Comparison of ENCODE assay signal across 9 mouse cellular contexts in genomic region chr9:43253271-43253681, GRCm38 (mm10). TPM values are rescaled to one million over a fixed set of nuclear protein-coding genes. Genes with fewer than 3 reads are reported as not detected.
DNase-seq lines count a peak whose midpoint lies in the region; ATAC-seq and TF ChIP-seq lines count a peak whose summit lies in the region.
"Had no signal": no experiment of that assay in that cellular context is flagged by ENCODE, and none has a peak within 500 bp of the region (broad histone marks: within the 10 kb centered on the region; RNA-seq: fewer than 3 reads in every experiment).

No protein-coding gene starts in this region.

- no peak overlapping the region for H3K4me3 ChIP-seq in lung, embryonic 15.5 days
- H3K4me3 ChIP-seq in lung, adult 2 months (replicated peaks; ENCODE audit: extremely low read depth, low read depth, low read length), result no peak overlapping the region
- no peak overlapping the region for H3K4me3 ChIP-seq in forebrain, embryonic 15.5 days

- peaks cover 12% of the 10 kb centered on the region for H3K4me1 ChIP-seq in lung, embryonic 15.5 days
- no peaks in the 10 kb centered on the region for H3K4me1 ChIP-seq in lung, adult 2 months (ENCODE audit: control insufficient read depth, insufficient read depth, low read length)
- H3K4me1 ChIP-seq in forebrain, embryonic 15.5 days, result no peaks in the 10 kb centered on the region

- peak overlapping the region; percentile 73 for H3K27ac ChIP-seq in lung, embryonic 15.5 days
- H3K27ac ChIP-seq in forebrain, embryonic 15.5 days (replicated peaks), result no peak overlapping the region

- no peak for DNase-seq in lung, adult 2 months
- DNase-seq in heart, adult 9 months (ENCODE audit: low spot score in 2 of 2), result peak; percentile 77 to 81
- peak; percentile 64 to 80 for DNase-seq in kidney, postnatal 25 days
- peak; percentile 39 for DNase-seq in retina, postnatal 1 day
- no peak for DNase-seq in right cerebral cortex, adult 18-20 months
- DNase-seq in right cerebral cortex, postnatal 4 days, result no peak

- no peak overlapping the region for H3K9ac ChIP-seq in lung, embryonic 15.5 days
- no peak overlapping the region for H3K9ac ChIP-seq in forebrain, embryonic 15.5 days (replicated peaks)

- no peak for TF ChIP-seq CTCF in lung, adult 2 months (IDR thresholded peaks at IDR 0.05; ENCODE audit: insufficient read depth, low read length)

- H3K9me3 ChIP-seq in lung, embryonic 15.5 days, result no peaks in the 10 kb centered on the region
- no peaks in the 10 kb centered on the region for H3K9me3 ChIP-seq in forebrain, embryonic 15.5 days

- TF ChIP-seq POLR2A in lung, adult 2 months (IDR thresholded peaks at IDR 0.05; ENCODE audit: borderline replicate concordance, extremely low read depth, low read depth, low read length), result no peak

- peak; percentile 84; the same call in 1 of the 2 replicates for ATAC-seq in lung, embryonic 15.5 days (ENCODE audit: borderline replicate concordance, extremely low read depth, low FRiP score, low TSS enrichment)
- ATAC-seq in forebrain, embryonic 15.5 days (replicated peaks), result no peak

- H3K4me2 ChIP-seq in lung, embryonic 15.5 days, result no peak overlapping the region
- H3K4me2 ChIP-seq in forebrain, embryonic 15.5 days (replicated peaks), result no peak overlapping the region
- H3K4me2 ChIP-seq: midbrain, embryonic 11.5 days had no signal

- no peaks in the 10 kb centered on the region for H3K27me3 ChIP-seq in lung, embryonic 15.5 days
- no peaks in the 10 kb centered on the region for H3K27me3 ChIP-seq in forebrain, embryonic 15.5 days

- WGBS in lung, embryonic 15.5 days, result 24% methylated on average over 5 of the region's 5 CpGs
- WGBS in lung, adult 2 months, result 50% methylated on average over 5 of the region's 5 CpGs
- WGBS in forebrain, embryonic 15.5 days, result 11% methylated on average over 5 of the region's 5 CpGs

- H3K36me3 ChIP-seq in lung, embryonic 15.5 days, result no peaks in the 10 kb centered on the region
- H3K36me3 ChIP-seq in forebrain, embryonic 15.5 days, result no peaks in the 10 kb centered on the region

RNA-seq across cellular contexts. Expression of gene Oaf, which starts 13.6 kb away (rescaled TPM):
- 48.9 and 54.2 TPM in 2 replicates for polyA plus RNA-seq in lung, embryonic 15.5 days (2015; fragmentation: Nextera tagmentation; extraction: Ambion mirVana)
- polyA plus RNA-seq in lung, adult 2 months (2012; rRNA removed), result 9.2 and 10.1 TPM in 2 replicates
- 6.6 and 6.9 TPM in 2 replicates for polyA plus RNA-seq in forebrain, embryonic 15.5 days (2015; fragmentation: Nextera tagmentation; extraction: Ambion mirVana)

RNA-seq across cellular contexts. Expression of gene Pou2f3, which starts 43.1 kb away (rescaled TPM):
- polyA plus RNA-seq in lung, embryonic 15.5 days (2015; fragmentation: Nextera tagmentation; extraction: Ambion mirVana), result 0.08 and 0.22 TPM in 2 replicates
- polyA plus RNA-seq in lung, adult 2 months (2012; rRNA removed), result 0.07 and 0.46 TPM in 2 replicates
- polyA plus RNA-seq in forebrain, embryonic 15.5 days (2015; fragmentation: Nextera tagmentation; extraction: Ambion mirVana), result not detected in 2 replicates
- polyA plus RNA-seq: midbrain, embryonic 11.5 days had no signal

RNA-seq across cellular contexts. Expression of gene Trim29, which starts 57.4 kb away (rescaled TPM):
- polyA plus RNA-seq in lung, embryonic 15.5 days (2015; fragmentation: Nextera tagmentation; extraction: Ambion mirVana), result 1.1 and 3.3 TPM in 2 replicates
- 6.1 and 25.1 TPM in 2 replicates for polyA plus RNA-seq in lung, adult 2 months (2012; rRNA removed)
- 0.06 TPM in 1 of 2 replicates, not detected in the other for polyA plus RNA-seq in forebrain, embryonic 15.5 days (2015; fragmentation: Nextera tagmentation; extraction: Ambion mirVana)

Comparison
In these comparisons a context has a peak if more than half of its experiments do, and no peak if none do; other contexts are left out.
1. DNase-seq: peak in heart, adult 9 months (2 of 2), kidney, postnatal 25 days (2 of 2) and retina, postnatal 1 day (single experiment); none in lung, adult 2 months (single experiment), right cerebral cortex, adult 18-20 months (single experiment) and right cerebral cortex, postnatal 4 days (single experiment).